Mouse (Mus musculus) spleen, adult 2 months (tissue): ENCODE measurements around the gene AC140267.1. TPM values are rescaled to one million over a fixed set of nuclear protein-coding genes. Genes with fewer than 3 reads are reported as not detected.

Experiments used
- DNase-seq, 2 experiments: peaks; one replicate each; pipeline versions ENCODE4 v3.0.0 to v3.0.0-alpha.2; 2012 to 2021; ENCODE audit warnings: low spot score in 2 of 2, low read depth in 1 of 2
- H3K27ac ChIP-seq: fragments of 200-500 bp; 2 replicates; pipeline ENCODE4 v1.5.1; 2012; ENCODE audit warnings: low read length, inconsistent platforms; ENCODE audit not compliant: insufficient read depth
- H3K27me3 ChIP-seq: fragments of 200-500 bp; 2 replicates; pipeline ENCODE4 v1.6.1; 2012; ENCODE audit warnings: mild to moderate bottlenecking, moderate library complexity, low read length, inconsistent platforms; ENCODE audit not compliant: control insufficient read depth, insufficient read depth
- H3K36me3 ChIP-seq: fragments of 200-500 bp; 2 replicates; pipeline ENCODE4 v1.6.1; 2012; ENCODE audit warnings: mild to moderate bottlenecking, low read length, inconsistent platforms; ENCODE audit not compliant: control insufficient read depth, insufficient read depth
- H3K4me1 ChIP-seq: fragments of 200-500 bp; 2 replicates; pipeline ENCODE4 v1.6.1; 2011; ENCODE audit warnings: inconsistent platforms; ENCODE audit not compliant: control insufficient read depth, insufficient read depth, insufficient read length
- H3K4me3 ChIP-seq: fragments of 200-500 bp; 2 replicates; pipeline ENCODE4 v1.5.1; 2011; ENCODE audit warnings: mild to moderate bottlenecking, inconsistent platforms; ENCODE audit not compliant: insufficient read depth, insufficient read length; ENCODE audit errors: extremely low read depth
- CTCF ChIP-seq: fragments of 200-500 bp; IDR thresholded peaks from 2 replicates; pipeline ENCODE4 v1.5.1; 2011; ENCODE audit warnings: mild to moderate bottlenecking, inconsistent platforms; ENCODE audit not compliant: insufficient read depth, insufficient read length, insufficient replicate concordance; ENCODE audit errors: extremely low read depth
- POLR2A ChIP-seq: fragments of 200-500 bp; IDR thresholded peaks from 2 replicates; pipeline ENCODE4 v1.6.1; 2011; ENCODE audit warnings: low read depth, low read length, inconsistent platforms
- WGBS: fragments of 180-500 bp; shearing (Covaris S2); methylation state at CpG from one replicate; pipeline ENCODE4 v1.1.7; 2018; 5-methylcytosine and 5-hydroxymethylcytosine counted together
- polyA plus RNA-seq: library from polyadenylated mRNA; depleted of rRNA; stranded (reverse); fragments of >200 nt; gene quantifications from 2 replicates; pipeline ENCODE4 v1.2.3, GENCODE M21; 2012

The AC140267.1 gene
- polyA plus RNA-seq, 1 experiment = not detected

- DNase-seq = no peak
- Histone ChIP-seq H3K4me1 (no peaks in the 10 kb centered on the region), H3K4me3 (no peak overlapping the region), H3K36me3 (no peaks in the 10 kb centered on the region), H3K27ac (no peak overlapping the region), H3K27me3 (no peaks in the 10 kb centered on the region)
- TF ChIP-seq CTCF (no peak), POLR2A (no peak)
- WGBS = 80% methylated on average over 6 of the region's 6 CpGs
Measured at GRCm38 (mm10) chr15:80202111-80202775, 33.4 kb upstream of the AC140267.1 start.

DNA sequence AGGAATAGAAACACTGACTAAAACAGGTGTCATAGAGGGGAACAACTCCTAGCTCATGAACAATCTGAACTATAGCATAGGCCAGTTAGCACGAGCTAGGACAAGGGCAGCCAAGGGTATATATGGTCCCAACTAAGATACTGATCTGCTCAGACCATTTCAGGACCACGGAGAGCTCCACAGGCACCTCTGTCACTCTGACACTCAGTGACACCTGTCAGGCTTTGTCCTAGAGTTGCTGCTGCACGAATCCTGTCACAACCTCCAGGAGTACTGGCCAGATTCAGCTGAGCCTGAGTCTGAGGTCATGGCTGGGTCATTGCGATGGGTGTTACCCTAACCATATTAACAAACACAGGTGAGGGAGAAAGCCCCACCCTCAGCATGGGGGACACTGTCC is 32.2 kb upstream of the AC140267.1 start:
- TF ChIP-seq POLR2A (no peak), CTCF (no peak)
- WGBS = 25% methylated on average over 4 of the region's 4 CpGs
- H3K27me3 ChIP-seq = no peaks in the 10 kb centered on the region
- no peaks in the 10 kb centered on the region for H3K4me1 ChIP-seq
- H3K4me3 ChIP-seq = no peak overlapping the region
- no peaks in the 10 kb centered on the region for H3K36me3 ChIP-seq
- peak in 1 of 2 experiments; percentile 19 for DNase-seq
- no peak overlapping the region for H3K27ac ChIP-seq

DNA sequence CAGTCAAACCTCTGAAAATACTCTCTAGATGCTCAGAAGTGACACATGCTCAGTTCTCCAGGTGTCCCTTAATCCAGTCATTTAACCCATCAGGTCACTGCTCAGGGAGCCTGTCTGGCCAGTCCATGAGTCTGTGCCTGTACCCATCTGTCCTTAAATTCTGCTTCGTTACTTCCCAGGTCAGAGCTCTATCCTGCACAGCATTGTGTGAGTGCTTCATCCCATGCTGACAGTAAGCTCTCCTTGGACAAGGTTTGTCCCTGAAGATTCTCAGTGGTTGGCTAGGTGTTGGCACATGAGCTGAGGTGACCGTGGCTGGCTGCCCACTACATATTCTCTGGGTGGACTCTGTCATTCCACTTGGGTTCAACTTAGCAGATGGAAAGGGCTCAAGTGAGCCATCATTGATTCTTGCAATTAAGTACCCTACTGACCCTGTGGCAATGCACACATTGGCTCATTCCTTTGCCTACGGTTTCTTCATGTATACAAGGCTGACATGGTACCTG is 29.5 kb upstream of the AC140267.1 start:
- WGBS = 79% methylated on average over 3 of the region's 3 CpGs
- Histone ChIP-seq H3K36me3 (no peaks in the 10 kb centered on the region), H3K4me1 (no peaks in the 10 kb centered on the region), H3K27ac (no peak overlapping the region), H3K27me3 (no peaks in the 10 kb centered on the region), H3K4me3 (no peak overlapping the region)
- DNase-seq = no peak
- TF ChIP-seq POLR2A (no peak), CTCF (no peak)

DNA sequence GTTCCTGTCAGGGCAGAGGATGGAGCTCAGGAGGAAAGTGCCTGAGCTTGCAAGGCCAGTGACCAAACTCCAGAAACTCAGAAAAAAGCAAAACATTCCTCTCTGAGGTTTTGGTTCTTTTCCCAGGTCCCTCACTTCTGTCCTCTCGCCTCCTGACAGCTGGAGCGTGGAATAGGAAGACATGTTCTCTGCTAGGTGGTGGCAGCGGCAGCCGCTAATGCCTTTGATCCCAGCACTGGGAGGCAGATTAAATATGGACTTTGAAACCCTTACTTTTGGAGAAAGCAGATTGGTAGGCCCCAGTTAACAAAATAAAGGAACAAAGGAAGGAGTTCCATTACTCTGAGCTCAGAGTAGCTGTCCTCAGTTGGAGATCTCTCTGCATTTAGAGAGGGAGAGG is 27.2 kb upstream of the AC140267.1 start:
- Histone ChIP-seq H3K27ac (no peak overlapping the region), H3K27me3 (no peaks in the 10 kb centered on the region), H3K4me1 (no peaks in the 10 kb centered on the region), H3K36me3 (no peaks in the 10 kb centered on the region), H3K4me3 (no peak overlapping the region)
- no peak for TF ChIP-seq CTCF
- no peak for TF ChIP-seq POLR2A
- WGBS = 81% methylated on average over 4 of the region's 4 CpGs
- no peak for DNase-seq

DNA sequence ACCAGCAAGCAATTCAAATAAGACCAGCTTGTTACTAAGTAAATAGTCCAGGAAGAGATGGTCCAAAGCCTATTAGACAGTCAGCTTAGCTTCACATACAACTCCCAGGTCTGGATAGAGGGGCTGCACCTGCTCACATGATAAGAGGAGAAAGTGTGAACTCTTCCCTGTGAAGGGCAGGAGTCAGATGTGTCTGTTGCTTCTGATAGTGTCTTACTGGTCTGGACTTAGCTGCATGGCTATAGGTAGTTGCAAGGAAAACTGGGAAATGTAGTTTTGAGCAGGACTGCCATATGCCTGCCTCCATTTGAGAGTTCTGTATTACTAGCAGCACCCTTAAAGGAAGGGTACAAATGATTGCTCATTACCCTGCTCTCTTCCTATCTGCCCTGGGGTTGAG is 21.9 kb upstream of the AC140267.1 start:
- no peak for DNase-seq
- Histone ChIP-seq H3K4me1 (no peaks in the 10 kb centered on the region), H3K27ac (no peak overlapping the region), H3K4me3 (no peak overlapping the region), H3K36me3 (no peaks in the 10 kb centered on the region), H3K27me3 (no peaks in the 10 kb centered on the region)
- no peak for TF ChIP-seq POLR2A
- TF ChIP-seq CTCF = no peak

- H3K27ac ChIP-seq = no peak overlapping the region
- TF ChIP-seq CTCF (peak; percentile 53; the same call in 1 of the 2 replicates), POLR2A (no peak)
- H3K4me3 ChIP-seq = no peak overlapping the region
- DNase-seq = no peak
- H3K27me3 ChIP-seq = no peaks in the 10 kb centered on the region
- WGBS = 20% methylated on average over 10 of the region's 10 CpGs
- no peaks in the 10 kb centered on the region for H3K36me3 ChIP-seq
- peaks cover 4% of the 10 kb centered on the region for H3K4me1 ChIP-seq
Measured at GRCm38 (mm10) chr15:80215716-80216479, 19.7 kb upstream of the AC140267.1 start.

GRCm38 (mm10) chr15:80216480-80216820 is 19.2 kb upstream of the AC140267.1 start:
- WGBS = 20% methylated on average over 9 of the region's 9 CpGs
- Histone ChIP-seq H3K4me3 (no peak overlapping the region), H3K27me3 (no peaks in the 10 kb centered on the region), H3K27ac (no peak overlapping the region), H3K4me1 (peaks cover 4% of the 10 kb centered on the region), H3K36me3 (no peaks in the 10 kb centered on the region)
- DNase-seq = no peak
- TF ChIP-seq POLR2A (no peak), CTCF (no peak)
